Mouse (Mus musculus) heart, postnatal 0 days (tissue): ENCODE measurements at regions not wholly inside any gene's neighbourhood (a gene's known extent, or its start where the extent isn't known, plus 50 kb on each side); places are given as distances from the start of the nearest gene placed in this dataset.

Experiments
- CTCF ChIP-seq: IDR thresholded peaks from 2 replicates; pipeline ENCODE4 v1.5.1; 2016; ENCODE audit warnings: antibody characterized with exemption, control low read depth, low read depth
- EP300 ChIP-seq: IDR thresholded peaks from 2 replicates; pipeline ENCODE4 v1.6.1; 2016; ENCODE audit warnings: antibody characterized with exemption, low read depth

GRCm38 (mm10) chr13:6196690-6197089 is 335.4 kb downstream of the Klf6 start:
- no peak for TF ChIP-seq CTCF
- TF ChIP-seq EP300 = no peak
